Mouse (Mus musculus): ENCODE data around the gene Olfr651. TPM values are rescaled to one million over a fixed set of nuclear protein-coding genes. Genes with fewer than 3 reads are reported as not detected.

The Olfr651 gene
- polyA plus RNA-seq, 1 experiment from 2014 or later, result not detected

Other genes with a start within 250 kb of the Olfr651 start
- gene Trim12a, start 234.7 kb upstream of the Olfr651 start, polyA plus RNA-seq (2016; fragmentation: Nextera tagmentation; extraction: Ambion mirVana), result 1.5 and 1.7 TPM in 2 replicates
- not detected in 2 replicates for gene Trim34b, start 220.7 kb upstream of the Olfr651 start, polyA plus RNA-seq (2016; fragmentation: Nextera tagmentation; extraction: Ambion mirVana)
- gene Trim12c, start 196.8 kb upstream of the Olfr651 start, polyA plus RNA-seq (2016; fragmentation: Nextera tagmentation; extraction: Ambion mirVana), result 0.54 and 0.92 TPM in 2 replicates
- not detected in 2 replicates for gene Trim30b, start 180.2 kb upstream of the Olfr651 start, polyA plus RNA-seq (2016; fragmentation: Nextera tagmentation; extraction: Ambion mirVana)
- gene Trim30c, start 149.3 kb upstream of the Olfr651 start, polyA plus RNA-seq (2016; fragmentation: Nextera tagmentation; extraction: Ambion mirVana), result 0.22 TPM in 1 of 2 replicates, not detected in the other
- gene Trim30a, start 84.9 kb upstream of the Olfr651 start, polyA plus RNA-seq (2016; fragmentation: Nextera tagmentation; extraction: Ambion mirVana), result 0.45 and 0.52 TPM in 2 replicates
- not detected in 2 replicates for gene Trim30d, start 42.3 kb upstream of the Olfr651 start, polyA plus RNA-seq (2016; fragmentation: Nextera tagmentation; extraction: Ambion mirVana)
- gene Olfr652, start 10.8 kb downstream of the Olfr651 start, polyA plus RNA-seq (2016; fragmentation: Nextera tagmentation; extraction: Ambion mirVana), result 0.03 TPM in 1 of 2 replicates, not detected in the other
- gene Olfr653, start 27.2 kb downstream of the Olfr651 start, polyA plus RNA-seq (2016; fragmentation: Nextera tagmentation; extraction: Ambion mirVana), result not detected in 2 replicates
- gene Olfr654, start 36.9 kb downstream of the Olfr651 start, polyA plus RNA-seq (2016; fragmentation: Nextera tagmentation; extraction: Ambion mirVana), result not detected in 2 replicates
- not detected in 2 replicates for gene Olfr655, start 51.6 kb downstream of the Olfr651 start, polyA plus RNA-seq (2016; fragmentation: Nextera tagmentation; extraction: Ambion mirVana)
- gene Olfr656, start 63.8 kb downstream of the Olfr651 start, polyA plus RNA-seq (2016; fragmentation: Nextera tagmentation; extraction: Ambion mirVana), result not detected in 2 replicates
- not detected in 2 replicates for gene Olfr657, start 74.7 kb downstream of the Olfr651 start, polyA plus RNA-seq (2016; fragmentation: Nextera tagmentation; extraction: Ambion mirVana)
- gene Olfr658, start 97.2 kb downstream of the Olfr651 start, polyA plus RNA-seq (2016; fragmentation: Nextera tagmentation; extraction: Ambion mirVana), result not detected in 2 replicates
- not detected in 2 replicates for gene Olfr659, start 116.6 kb downstream of the Olfr651 start, polyA plus RNA-seq (2016; fragmentation: Nextera tagmentation; extraction: Ambion mirVana)
- not detected in 2 replicates for gene Olfr661, start 136.4 kb downstream of the Olfr651 start, polyA plus RNA-seq (2016; fragmentation: Nextera tagmentation; extraction: Ambion mirVana)
- not detected in 2 replicates for gene Usp17le, start 227.3 kb downstream of the Olfr651 start, polyA plus RNA-seq (2016; fragmentation: Nextera tagmentation; extraction: Ambion mirVana)

Data from embryonic facial prominence, embryonic 10.5 days (tissue).